Mouse (Mus musculus): ENCODE results near the gene Aldob.
A peak's percentile ranks its signal among the peaks of the same experiment; 100 is the strongest.
"Not testable (repeated sequence)": the region's sequence is repeated elsewhere in the genome, so short reads cannot be mapped to it uniquely, and the experiment has no call there.

Gene Aldob

GRCm38 (mm10) chr4:49535675-49536294 is 13.6 kb downstream of the Aldob start:
- DNase-seq (ENCODE audit: low read depth in 2 of 2, low spot score in 2 of 2): no peak

DNA sequence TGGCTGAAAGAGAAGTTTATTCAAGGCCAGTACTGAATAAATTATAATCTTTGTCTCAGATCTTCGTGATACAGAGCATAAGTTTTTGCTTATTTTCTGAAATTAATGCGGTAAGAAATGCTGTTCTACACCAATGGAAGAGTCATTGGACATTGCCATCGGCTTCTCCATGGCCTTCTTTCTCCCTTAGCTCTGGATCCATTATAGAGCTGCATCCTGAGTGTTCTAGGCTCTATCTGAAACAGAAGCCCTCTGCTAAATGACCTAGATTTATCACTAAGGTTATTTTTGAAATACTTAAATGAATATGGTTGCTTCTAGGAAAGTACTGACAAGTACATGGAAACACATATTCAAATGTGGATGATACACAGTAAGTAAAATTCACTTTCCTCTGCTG is 14.3 kb downstream of the Aldob start:
- DNase-seq (ENCODE audit: low read depth in 2 of 2, low spot score in 2 of 2): no peak

DNA sequence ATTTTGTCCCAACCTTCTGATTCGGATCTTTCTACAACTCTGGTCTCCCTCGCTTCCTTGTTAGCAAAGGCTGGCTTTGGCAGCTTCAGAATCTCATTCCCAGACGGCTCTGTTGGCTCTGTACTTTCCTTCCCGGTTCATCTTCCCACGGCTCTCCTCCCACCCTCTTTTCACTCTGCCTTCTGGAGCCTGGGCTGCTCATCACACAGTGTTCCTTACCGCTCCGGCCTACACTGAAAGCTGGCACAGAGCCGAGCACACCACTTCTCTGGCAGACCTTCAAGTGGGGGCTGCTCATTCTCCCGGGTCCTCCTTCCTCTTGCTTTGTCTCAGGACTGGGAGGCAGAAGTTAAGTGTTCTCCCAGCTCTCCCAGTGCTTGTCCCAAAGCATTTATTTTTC is 26.8 kb downstream of the Aldob start:
- DNase-seq (ENCODE audit: low read depth in 2 of 2, low spot score in 2 of 2): no peak

- DNase-seq (ENCODE audit: low read depth in 2 of 2, low spot score in 2 of 2): no peak
These were observed 28.0 kb downstream of the Aldob start for GRCm38 (mm10) chr4:49521346-49521745.

GRCm38 (mm10) chr4:49520572-49521340 is 28.6 kb downstream of the Aldob start, which contains the start of the genes Mrpl50 and Zfp189:
Gene Mrpl50 (minus strand): TSS chr4:49521093.
Gene Zfp189 (plus strand): TSS chr4:49521176.
- peak; percentile 89 to 91 for DNase-seq (ENCODE audit: low read depth in 2 of 2, low spot score in 2 of 2)

DNA sequence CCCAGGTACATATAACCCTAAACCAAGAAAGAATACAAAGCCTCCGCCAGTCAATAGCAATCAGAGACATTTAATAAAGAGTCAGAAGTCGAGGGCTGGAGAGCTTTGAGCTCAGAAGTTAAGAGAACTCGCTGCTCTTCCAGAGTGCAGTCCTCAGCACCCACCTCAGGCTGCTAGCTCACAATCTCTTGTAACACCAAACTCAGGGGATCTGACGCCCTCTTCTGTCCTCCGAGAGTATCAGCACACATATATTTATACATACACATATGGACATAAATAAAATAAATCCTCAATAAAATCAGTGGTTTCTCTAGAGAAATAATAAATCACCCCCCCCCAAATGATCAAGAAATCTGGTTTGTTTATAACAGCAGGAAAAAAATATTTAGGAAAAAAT is 29.9 kb downstream of the Aldob start:
- no peak for DNase-seq (ENCODE audit: low read depth in 2 of 2, low spot score in 2 of 2)

DNA sequence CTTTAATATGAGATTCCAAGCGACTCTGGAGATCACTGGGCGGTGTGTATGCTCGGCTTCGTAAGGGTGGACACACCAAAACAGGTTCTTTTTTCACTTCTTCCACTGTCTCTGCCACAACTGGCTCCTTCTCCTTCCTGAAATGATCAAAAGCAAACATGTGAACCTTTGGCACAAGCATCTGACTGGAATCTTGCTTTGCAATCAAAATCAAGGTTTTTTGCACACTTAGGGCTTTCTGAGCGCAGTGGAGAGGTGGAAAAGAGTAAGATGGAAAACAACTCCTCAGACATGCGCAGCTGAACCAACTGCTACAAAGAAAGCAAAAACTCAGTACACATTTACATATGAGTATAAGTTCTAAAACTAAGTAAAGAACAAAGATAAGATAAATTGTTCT is 34.9 kb downstream of the Aldob start:
- no peak for DNase-seq (ENCODE audit: low read depth in 2 of 2, low spot score in 2 of 2)

DNA sequence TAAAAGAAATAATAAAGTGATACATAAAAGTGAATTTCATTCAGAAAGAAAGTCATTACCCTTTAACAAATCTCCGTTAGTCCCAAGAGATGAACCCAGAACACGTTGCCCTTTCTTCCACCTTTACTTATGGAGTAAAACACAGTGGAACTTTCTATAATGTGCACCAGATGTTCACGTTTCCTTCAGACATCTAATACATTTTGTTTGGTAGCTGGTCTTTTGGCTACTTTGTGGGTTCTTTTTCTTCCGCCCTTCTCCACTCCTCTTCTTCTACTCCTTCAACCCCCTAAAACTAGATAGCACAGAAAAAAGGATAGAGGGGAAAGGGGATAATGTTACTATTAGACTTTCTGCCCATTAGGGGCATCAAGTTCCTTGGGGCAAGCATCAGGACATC is 36.7 kb downstream of the Aldob start:
- no peak for DNase-seq (ENCODE audit: low read depth in 2 of 2, low spot score in 2 of 2)

DNA sequence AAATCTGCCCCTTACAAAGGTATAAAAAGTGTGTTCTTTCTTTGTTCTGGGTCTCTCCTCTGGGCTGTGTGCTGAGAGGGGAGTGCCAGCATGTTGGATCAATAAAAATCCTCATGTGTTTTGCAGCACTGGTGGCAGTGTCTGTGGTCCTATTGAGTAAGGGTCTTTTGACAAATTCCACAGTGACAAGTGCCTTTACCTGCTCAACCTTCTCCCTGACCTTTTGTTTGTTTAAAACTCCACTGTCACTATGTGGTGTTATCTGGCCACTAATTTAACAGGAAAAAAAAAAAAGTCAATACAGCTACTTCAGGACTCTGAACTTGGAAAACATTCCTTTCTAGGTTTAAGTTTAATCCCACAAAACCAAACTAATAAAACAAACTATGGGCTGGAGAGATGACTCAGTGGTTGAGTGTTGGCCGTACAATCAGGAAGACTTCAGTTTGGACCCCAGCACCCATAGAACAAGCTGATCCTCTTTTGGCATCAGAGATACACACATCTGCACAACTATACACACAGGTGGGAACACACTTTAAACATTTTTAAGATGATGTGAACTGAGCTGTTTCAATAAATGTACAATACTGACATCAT is 39.0 kb downstream of the Aldob start:
- DNase-seq (ENCODE audit: low read depth in 2 of 2, low spot score in 2 of 2): not testable (repeated sequence)

DNA sequence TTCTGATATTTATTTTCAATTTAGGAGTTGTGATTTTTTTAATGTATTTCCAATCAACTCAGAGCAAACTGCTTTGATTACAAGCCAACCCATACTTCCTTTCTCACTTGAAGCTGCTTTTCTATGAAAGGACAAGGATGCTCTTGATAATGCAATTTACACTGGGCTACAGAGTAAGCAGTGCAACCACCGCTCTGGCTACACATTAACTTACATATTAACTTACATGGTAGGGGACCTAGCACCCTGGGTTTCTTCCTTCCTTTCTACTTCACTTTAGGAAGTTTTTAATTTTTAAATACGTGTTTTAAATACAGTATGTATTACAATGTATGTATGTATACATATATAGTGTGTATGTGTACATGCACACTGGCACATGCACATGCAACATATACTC is 40.2 kb downstream of the Aldob start:
- DNase-seq (ENCODE audit: low read depth in 2 of 2, low spot score in 2 of 2): no peak

DNA sequence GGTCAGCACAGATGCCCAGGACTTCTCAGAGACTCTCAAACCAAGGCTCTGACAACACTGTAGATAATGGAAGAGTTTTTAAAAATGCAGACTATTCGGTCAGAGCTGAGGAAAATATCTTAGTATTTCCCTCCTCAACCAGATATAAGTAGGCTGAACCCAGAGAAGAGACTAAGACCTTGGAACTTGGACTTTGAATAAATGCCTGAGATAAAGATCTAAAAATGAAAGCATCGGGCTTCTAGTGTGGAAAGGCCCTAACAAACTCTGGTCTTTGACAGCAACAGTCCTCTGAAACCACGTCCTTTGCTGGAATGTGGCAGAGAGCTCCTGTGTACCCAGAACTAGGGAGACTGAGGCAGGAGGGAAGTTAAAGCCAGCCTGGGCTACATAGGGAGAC is 43.0 kb downstream of the Aldob start, which contains the start of gene Baat:
Gene Baat, minus strand, starts transcription at position 172 of the 400 bp plus-strand sequence.
- no peak for DNase-seq (ENCODE audit: low read depth in 2 of 2, low spot score in 2 of 2)

DNA sequence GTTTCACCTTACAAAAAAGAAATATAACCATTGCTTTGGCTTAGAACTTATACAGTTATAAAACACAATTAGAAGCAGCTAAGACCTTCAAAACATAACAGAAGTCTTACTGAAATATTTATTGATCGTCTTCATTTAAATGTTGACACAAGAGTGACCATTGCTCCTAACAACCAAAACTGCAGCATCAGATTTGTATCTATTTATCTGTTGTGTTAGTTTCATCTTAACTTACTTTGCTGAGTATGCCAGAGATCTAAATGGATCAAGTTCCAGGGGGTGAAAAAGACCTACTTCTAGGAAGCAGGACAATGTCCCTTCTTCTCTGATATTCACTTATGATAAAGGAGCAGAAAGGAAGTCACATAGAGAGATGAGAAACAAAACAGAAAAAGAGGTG is 45.8 kb downstream of the Aldob start:
- no peak for DNase-seq (ENCODE audit: low read depth in 2 of 2, low spot score in 2 of 2)
